Mouse (Mus musculus): ENCODE measurements around the gene Catip. TPM values are rescaled to one million over a fixed set of nuclear protein-coding genes. Genes with fewer than 3 reads are reported as not detected.
"Not testable (repeated sequence)": the region's sequence is repeated elsewhere in the genome, so short reads cannot be mapped to it uniquely, and the experiment has no call there.

The Catip gene
- under 1 TPM; 0.33 to 0.35 TPM for total RNA-seq (2021)
- long read RNA-seq, experiment 1: 0 reads
- long read RNA-seq, experiment 2: 0 reads

GRCm38 (mm10) chr1:74361812-74362211 is at the start of gene Catip:
Gene Catip (plus strand): TSS chr1:74362108.
- DNase-seq (ENCODE audit: low spot score in 2 of 2): peak; percentile 57 to 63

DNA sequence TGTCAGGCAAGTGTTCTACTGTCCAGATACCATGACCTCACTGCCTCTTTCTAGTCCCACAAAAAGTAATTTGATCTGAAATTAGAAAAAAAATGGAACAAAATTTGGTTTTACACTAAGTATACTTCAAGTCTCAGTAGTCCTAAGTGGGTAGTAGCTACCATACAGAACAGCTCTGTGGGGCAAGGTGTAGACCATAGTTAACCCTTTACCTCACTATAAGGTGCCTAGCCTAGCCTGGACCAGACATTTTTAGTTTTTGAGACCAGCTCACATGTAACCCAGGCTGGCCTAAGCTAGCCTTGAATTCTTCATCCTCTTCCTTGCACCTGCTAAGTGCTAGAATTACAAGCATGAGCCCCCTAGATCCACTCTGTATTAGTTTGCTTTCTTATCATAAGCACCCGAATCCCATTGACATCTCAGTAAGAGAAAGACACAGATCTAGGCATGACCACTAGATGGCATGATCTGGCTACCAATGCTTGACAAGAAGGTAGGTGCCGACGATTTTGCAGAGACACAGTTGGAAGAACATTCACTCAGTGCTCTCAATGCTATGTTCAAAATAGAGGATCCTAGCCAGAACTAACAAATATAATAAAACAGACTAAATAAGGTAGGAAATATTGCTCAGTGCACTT is 48.7 kb upstream of the Catip start:
- DNase-seq (ENCODE audit: low spot score in 2 of 2): peak in 1 of 2 experiments; percentile 50

GRCm38 (mm10) chr1:74314796-74315195 is 47.1 kb upstream of the Catip start:
- no peak for DNase-seq (ENCODE audit: low spot score in 2 of 2)

GRCm38 (mm10) chr1:74316114-74316827 is 45.6 kb upstream of the Catip start:
- DNase-seq (ENCODE audit: low spot score in 2 of 2): no peak

GRCm38 (mm10) chr1:74318711-74319110 is 43.2 kb upstream of the Catip start:
- DNase-seq (ENCODE audit: low spot score in 2 of 2): no peak

DNA sequence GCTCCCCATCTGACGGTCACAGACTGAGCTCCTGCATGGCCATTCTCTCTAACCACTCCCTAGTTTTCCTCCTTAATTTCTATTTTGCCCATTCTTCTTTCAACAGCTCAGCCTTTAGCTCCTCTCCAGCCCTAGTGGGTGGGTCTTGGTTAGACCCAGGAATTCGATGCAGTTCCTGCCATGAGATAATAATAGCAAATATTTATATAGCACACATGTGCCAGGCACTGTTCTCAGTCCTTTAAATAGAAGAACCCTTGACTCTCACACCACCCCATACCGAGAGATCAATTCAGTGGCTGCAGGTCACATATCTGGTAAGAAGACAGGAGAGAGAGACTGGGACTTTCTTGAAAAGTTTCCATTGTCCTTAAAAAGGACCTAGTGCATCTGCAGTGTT is 40.5 kb upstream of the Catip start:
- DNase-seq (ENCODE audit: low spot score in 2 of 2): no peak

DNA sequence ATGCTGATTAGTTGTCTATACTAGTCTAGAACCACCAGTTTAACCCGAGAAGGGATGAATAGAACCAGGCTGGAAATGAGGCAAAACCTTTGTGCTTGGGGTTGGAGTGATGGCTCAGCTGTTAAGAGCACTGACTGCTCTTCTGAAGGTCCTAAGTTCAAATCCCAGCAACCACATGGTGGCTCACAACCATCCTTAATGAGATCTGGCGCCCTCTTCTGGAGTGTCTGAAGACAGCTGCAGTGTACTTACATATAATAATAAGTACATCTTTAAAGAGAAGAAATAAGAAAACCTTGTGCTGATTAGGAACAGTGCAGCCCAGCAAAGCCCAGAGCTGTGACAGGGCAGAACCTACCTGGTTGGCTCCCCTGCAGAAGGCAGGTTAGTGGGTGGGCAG is 35.0 kb upstream of the Catip start:
- DNase-seq (ENCODE audit: low spot score in 2 of 2): not testable (repeated sequence)

- no peak for DNase-seq (ENCODE audit: low spot score in 2 of 2)
These were observed 31.9 kb upstream of the Catip start for GRCm38 (mm10) chr1:74329899-74330431.

GRCm38 (mm10) chr1:74331046-74331681 is 30.7 kb upstream of the Catip start:
- no peak for DNase-seq (ENCODE audit: low spot score in 2 of 2)

DNA sequence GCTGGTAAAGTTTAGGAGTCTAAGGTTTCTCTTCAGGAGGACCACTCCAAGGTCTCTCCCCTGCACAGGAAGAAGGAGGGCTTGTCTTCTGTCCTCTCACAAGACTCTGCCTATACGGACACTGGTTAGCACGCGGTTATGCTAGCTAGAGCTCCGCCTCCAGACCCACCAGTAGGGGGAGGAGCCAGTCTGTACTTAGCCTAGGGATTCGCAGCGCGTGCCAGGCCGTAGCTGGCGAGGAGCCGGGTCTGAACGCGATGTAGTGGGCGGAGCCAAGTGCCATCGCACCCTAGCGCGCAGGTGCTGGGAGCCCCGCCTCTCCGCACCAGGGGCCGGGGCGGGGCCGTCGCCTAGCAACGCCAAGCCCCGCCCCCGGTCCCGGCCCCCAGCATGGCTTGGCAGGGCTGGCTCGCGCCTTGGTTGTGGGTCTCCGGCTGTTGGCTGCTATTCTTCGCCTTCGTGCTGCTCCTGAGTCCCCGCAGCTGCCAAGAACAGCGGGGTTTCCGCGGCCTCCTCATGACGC is 29.6 kb upstream of the Catip start:
- peak; percentile 94 to 97 for DNase-seq (ENCODE audit: low spot score in 2 of 2)

DNA sequence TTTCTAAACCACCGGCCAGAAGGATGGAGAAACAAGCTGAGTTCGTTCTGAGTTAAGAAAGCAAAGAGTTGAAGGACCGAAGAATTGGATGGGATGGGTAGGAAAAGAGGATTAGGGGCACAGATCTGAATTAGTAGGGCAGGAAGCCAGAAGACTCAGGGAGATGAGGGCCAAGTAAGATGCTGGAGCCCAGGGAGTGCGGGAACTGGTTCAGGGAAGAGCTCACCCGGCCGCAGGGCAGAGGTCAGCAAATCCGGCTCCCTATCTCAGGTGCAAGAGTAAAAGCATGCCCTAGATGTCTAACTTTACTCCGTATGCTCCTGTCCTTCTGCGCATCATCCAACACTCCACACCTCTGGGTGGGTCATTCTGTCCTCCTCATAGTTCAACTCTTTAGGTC is 29.0 kb upstream of the Catip start:
- DNase-seq (ENCODE audit: low spot score in 2 of 2): no peak

DNA sequence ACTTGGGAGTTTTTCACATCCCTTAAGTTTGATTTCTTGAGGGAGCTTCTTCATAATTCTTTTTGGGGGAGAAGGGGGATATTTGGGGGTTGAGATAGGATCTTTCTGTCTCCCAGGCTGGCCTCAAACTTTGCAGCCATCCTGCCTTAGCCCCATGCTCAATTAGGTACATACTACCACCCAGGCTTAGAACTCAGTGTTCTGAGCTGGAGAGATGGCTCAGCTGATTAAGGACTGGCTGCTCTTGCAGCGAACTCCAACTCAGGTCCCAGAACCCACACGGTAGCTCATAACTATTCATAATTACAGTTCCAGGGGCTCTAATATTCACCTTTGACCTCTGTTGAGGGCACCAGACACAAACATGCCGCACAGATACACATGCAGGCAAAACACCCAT is 27.3 kb upstream of the Catip start:
- DNase-seq (ENCODE audit: low spot score in 2 of 2): no peak

- DNase-seq (ENCODE audit: low spot score in 2 of 2): no peak
These were observed 26.9 kb upstream of the Catip start for GRCm38 (mm10) chr1:74335033-74335432.

DNA sequence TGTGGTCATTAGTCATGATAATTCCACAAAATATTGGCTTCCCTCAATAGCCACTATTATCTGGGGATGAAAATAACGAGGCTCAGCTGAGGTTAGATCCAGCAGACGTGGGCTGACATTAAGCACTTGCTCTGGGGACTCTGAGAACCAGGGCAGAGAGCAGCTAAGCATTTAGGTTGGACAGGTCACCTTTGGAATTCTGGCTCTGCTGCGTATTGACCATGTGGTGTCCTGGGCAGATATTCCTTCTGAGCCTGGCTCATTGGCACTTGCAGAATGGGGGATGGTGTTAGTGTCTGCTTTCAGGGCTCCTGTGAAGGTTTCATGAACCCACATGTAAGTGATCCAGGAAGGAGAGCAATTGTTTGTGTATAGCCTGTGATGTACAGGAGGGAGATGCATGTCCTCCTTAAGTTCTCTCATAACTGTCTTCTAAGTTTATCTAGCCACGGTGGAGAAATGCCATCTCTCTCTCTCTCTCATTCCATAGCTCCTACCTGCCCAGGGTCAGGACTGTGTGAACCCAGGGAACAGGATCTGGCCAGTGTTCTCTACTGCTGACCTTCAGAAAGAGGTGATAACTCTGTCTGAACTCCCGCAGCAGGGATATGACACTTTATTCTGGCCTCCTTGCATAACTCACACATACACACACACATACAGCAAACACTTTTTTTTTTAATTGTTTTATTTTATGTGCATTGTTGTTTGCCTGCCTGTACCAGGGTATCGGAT is 26.3 kb upstream of the Catip start:
- no peak for DNase-seq (ENCODE audit: low spot score in 2 of 2)

DNA sequence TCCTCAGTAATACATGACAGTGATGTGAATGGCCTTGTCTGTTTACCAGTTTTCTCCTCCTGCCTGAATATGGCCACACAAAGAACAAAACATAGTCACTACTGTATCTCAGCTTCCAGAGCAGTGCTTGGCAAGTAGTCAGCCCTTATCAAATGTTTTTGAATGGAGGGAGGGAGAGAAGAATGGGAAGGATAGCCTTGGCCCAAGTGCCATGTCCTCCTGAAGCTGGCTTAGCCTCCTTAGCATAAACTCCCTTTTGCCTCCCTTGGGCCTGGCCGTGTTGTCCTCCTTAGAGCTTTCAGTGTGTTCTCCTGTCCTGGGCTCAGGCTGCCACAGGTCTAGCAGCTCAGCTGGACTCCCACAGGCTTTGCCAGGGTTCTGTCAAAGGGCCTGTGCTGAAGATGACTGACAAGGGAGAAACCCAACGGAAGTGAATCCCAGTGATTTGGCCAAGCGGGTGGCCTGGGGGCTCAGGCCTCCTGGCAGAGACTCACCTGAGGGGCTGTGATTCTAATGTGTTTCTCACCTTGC is 24.6 kb upstream of the Catip start:
- no peak for DNase-seq (ENCODE audit: low spot score in 2 of 2)

GRCm38 (mm10) chr1:74338013-74338412 is 23.9 kb upstream of the Catip start:
- no peak for DNase-seq (ENCODE audit: low spot score in 2 of 2)

DNA sequence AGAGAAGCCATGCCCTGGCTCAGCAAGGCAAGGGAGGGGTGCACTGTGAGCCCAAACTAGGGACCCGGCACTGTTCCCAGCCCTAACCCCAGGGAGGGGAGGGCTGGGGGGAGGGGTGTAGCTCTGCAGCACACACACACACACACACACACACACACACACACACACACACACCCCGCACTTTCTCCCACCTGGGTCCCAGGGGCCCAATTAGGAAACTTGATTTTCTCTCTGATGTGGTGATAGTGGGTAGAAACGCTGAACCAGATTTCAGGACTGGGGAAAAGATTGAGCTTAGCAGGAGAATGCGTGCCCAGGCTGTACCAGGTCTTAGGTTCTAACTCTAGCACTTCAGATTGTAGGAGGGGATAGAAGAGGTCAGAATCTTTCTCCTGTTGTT is 23.3 kb upstream of the Catip start:
- no peak for DNase-seq (ENCODE audit: low spot score in 2 of 2)

DNA sequence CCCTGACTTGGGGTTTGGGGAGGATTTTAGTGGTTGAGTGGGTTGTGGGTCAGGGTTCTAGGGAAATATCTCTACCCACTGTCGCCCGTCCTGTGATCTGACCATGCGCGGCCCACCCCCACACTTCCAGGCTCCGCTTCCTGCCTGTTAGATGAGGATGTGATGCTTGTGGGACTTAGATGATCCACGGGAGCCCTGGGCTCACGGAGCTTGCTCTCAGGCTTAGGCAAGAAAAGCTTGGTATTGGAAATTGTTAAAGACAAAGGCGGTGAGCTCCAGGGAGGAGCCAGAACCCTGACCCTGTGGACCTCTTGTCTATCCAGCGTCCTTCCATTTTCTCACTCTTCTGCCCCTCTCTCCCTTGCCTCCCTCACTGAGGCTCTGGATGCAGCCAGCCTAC is 22.0 kb upstream of the Catip start:
- DNase-seq (ENCODE audit: low spot score in 2 of 2): no peak

DNA sequence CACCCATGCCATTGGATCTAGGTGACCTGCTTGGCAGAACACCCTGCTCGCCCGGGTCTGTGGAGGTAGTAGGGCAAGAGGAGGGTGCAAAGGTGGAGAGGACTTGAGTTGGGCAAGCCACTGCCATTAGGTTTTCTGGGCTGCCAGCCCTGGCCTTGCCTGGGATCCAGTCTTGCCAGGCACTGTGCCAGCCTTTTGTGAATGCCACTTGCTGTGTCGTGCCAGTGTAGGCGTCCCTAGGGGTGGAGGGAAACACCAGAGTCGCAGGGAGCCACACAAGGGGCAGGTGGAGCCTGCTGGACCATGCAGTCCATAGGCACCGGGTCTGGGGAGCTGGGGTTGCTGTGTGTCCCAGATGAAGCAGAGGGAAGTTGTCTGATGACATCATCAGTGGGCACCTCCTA is 21.5 kb upstream of the Catip start:
- peak; percentile 48 to 53 for DNase-seq (ENCODE audit: low spot score in 2 of 2)

DNA sequence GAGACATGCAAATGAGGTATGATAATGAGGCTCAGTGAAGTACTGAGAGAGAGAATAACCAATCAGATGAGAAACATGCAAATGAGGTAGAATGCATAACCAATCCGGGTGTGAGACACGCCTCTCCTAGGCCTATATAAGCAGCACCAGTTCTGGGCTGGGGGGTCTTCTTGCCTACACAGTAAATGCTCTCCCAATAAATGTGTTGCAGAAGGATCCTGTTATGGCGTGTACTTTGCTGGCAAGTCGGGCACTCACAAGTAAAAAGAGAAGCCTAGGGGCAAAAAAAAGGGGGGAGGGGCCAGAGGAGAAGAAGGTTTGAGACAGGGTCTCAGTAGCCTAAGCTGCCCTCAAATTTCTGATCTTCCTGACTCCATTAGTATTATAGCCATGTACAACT is 20.9 kb upstream of the Catip start:
- DNase-seq (ENCODE audit: low spot score in 2 of 2): not testable (repeated sequence)

GRCm38 (mm10) chr1:74341898-74342297 is 20.0 kb upstream of the Catip start:
- no peak for DNase-seq (ENCODE audit: low spot score in 2 of 2)

All from adrenal gland, adult 18-20 months (tissue).